Mouse (Mus musculus): ENCODE measurements around the gene Eif3d.

Gene Eif3d

GRCm38 (mm10) chr15:77916851-77917544 lies 53.6 kb downstream of the Eif3d start:
- DNase-seq, result peak; percentile 93

DNA sequence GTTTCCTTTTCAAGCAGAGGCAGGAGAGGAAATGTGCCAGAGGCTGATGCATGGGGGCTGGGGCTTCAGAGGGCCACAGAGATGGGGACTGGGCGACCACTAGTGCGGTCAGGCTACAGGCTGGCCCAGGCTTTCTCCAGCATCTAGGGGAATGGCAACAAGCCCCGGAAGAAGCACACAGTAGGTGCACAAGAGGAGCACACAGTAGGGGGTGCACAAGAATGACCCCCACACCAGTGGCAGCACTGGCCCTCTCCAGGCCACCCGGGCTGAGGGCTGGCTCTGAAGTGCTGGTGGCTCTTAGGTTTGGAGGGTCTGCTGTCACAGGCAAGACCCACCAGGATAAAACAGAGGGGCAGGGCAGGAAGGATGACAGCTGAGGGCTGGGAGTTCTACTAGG lies 55.3 kb downstream of the Eif3d start:
- DNase-seq, result no peak

- no peak for DNase-seq
These were observed 56.1 kb downstream of the Eif3d start for GRCm38 (mm10) chr15:77914507-77914906.

GRCm38 (mm10) chr15:77913054-77913453 lies 57.6 kb downstream of the Eif3d start:
- DNase-seq, result no peak

GRCm38 (mm10) chr15:77912585-77912984 lies 58.0 kb downstream of the Eif3d start:
- no peak for DNase-seq

- no peak for DNase-seq
These were observed 58.6 kb downstream of the Eif3d start for GRCm38 (mm10) chr15:77912048-77912447.

DNA sequence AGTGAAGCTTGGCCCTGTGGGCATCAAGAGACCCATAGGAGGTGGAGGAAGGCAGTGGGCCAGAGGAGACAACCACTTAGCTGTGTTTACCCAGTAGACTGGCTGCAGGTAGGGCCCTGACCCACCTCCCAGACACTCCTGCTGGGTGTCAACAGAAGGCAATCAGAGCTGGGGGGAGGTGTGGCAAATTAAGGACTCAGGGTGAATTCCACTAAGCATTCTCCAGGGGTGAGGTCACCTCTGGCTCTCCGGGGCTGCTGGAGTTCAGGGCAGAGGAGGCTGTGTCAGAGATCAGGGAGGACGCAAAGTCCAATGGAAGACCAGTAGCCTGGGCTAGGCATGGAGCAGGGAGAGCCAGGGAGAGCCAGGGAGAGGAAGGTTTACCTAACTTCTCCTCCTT lies 59.5 kb downstream of the Eif3d start:
- no peak for DNase-seq
